Mouse (Mus musculus): ENCODE measurements at regions not wholly inside any gene's neighbourhood (a gene's known extent, or its start where the extent isn't known, plus 50 kb on each side); places are given as distances from the start of the nearest gene placed in this dataset.

DNA sequence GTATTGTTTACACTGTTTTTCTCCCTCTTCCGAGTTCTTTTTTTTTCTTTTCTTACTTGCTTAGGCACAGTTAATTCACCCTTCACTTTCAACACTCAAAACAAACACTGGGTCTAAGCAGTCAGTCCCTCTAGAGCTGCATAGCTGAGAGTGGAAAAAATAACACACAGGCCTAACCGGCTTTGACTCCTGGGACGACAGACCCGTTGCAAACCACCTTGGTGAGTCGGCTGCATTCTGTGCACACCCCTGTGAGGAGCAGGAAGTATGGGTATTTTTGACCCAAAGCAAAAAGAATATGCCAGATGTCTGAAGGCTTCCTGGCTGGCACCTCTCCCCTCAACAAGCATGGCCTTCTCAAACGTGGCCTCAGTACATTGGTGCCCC is 105.6 kb upstream of the Irf2bp2 start:
- TF ChIP-seq POLR2A (IDR thresholded peaks at IDR 0.05; ENCODE audit: control insufficient read depth in 1 of 2, insufficient read depth in 1 of 2, low read depth in 1 of 2, low read length in 2 of 2, poor library complexity in 1 of 2) (no peak), E2F4 (IDR thresholded peaks at IDR 0.05; ENCODE audit: borderline replicate concordance, low read depth, low read length) (no peak), POLR2AphosphoS2 (IDR thresholded peaks at IDR 0.05; ENCODE audit: low read length) (no peak), EP300 (IDR thresholded peaks at IDR 0.05; ENCODE audit: low read depth in 1 of 2, low read length in 2 of 2) (no peak), GATA1 (IDR thresholded peaks at IDR 0.05; ENCODE audit: low read depth, low read length) (no peak), CTCF (IDR thresholded peaks at IDR 0.05 in 2 of 3, conservative IDR thresholded peaks at IDR 0.05 in 1 of 3; ENCODE audit: control insufficient read depth in 1 of 3, insufficient read depth in 1 of 3, low read depth in 2 of 3, low read length in 3 of 3, poor library complexity in 1 of 3, severe bottlenecking in 1 of 3) (no peak), CHD2 (IDR thresholded peaks at IDR 0.05; ENCODE audit: low read length) (no peak), MYC (IDR thresholded peaks at IDR 0.05; ENCODE audit: low read depth, low read length) (no peak), ZMIZ1 (IDR thresholded peaks at IDR 0.05; ENCODE audit: low read depth, low read length) (no peak), MEF2A (IDR thresholded peaks at IDR 0.05; ENCODE audit: extremely low read depth, insufficient replicate concordance, low read depth, low read length, poor library complexity, severe bottlenecking) (no peak), TAL1 (IDR thresholded peaks at IDR 0.05; ENCODE audit: low read length) (no peak), ZKSCAN1 (IDR thresholded peaks at IDR 0.05; ENCODE audit: low read depth, low read length) (no peak), SMC3 (IDR thresholded peaks at IDR 0.05; ENCODE audit: low read depth, low read length) (no peak)
